Mouse (Mus musculus) liver, adult 2 months (tissue): ENCODE measurements around the gene Gm11111.

Experiments
- CTCF ChIP-seq: fragments of 200-500 bp; IDR thresholded peaks from 2 replicates; pipeline ENCODE4 v1.5.1; 2011; ENCODE audit warnings: low read depth, low read length, control low read depth
- POLR2A ChIP-seq: fragments of 200-500 bp; IDR thresholded peaks from 2 replicates; pipeline ENCODE4 v1.6.1; 2011; ENCODE audit warnings: low read length, control low read depth; ENCODE audit not compliant: insufficient read depth; ENCODE audit errors: extremely low read depth

DNA sequence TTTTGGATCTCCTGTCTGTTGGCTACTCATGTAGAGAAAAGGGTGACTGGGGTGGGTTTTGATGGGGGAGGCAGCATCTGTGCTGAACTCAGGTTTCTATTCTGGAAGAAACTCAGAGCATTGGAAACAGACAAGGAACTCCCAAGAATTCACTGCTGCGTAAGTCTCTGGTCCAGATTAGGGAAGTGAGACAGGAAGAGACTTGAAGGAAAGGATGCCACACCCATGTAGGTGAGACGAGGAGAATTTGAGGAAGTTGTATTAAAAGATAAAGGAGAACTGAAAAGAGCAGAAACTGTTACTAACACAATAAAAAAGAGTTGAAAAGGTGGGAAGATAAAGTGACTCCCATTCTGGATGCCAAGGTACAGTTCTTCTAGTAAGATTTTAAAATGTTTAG is 25.9 kb downstream of the Gm11111 start:
- TF ChIP-seq CTCF, result no peak
- no peak for TF ChIP-seq POLR2A
